Mouse (Mus musculus): ENCODE results near the gene Myo1d. TPM values are rescaled to one million over a fixed set of nuclear protein-coding genes. Genes with fewer than 3 reads are reported as not detected.

Gene Myo1d
- polyA plus RNA-seq, 1 experiment = not detected

- H3K27ac ChIP-seq (ENCODE audit: insufficient read depth, low read depth, low read length) = peak overlapping the region; percentile 79
- TF ChIP-seq CTCF (IDR thresholded peaks at IDR 0.05; ENCODE audit: insufficient read depth, low read depth, low read length) (no peak), POLR2A (IDR thresholded peaks at IDR 0.05; ENCODE audit: insufficient read depth, low read depth, low read length) (no peak)
- peaks cover 61% of the 10 kb centered on the region for H3K4me1 ChIP-seq (ENCODE audit: control insufficient read depth, insufficient read depth, low read length)
- WGBS = 90% methylated on average over 6 of the region's 6 CpGs
- no peak overlapping the region for H3K4me3 ChIP-seq (ENCODE audit: insufficient read depth, low read depth, low read length)
Measured at GRCm38 (mm10) chr11:80507791-80508190, 272.0 kb downstream of the Myo1d start.

GRCm38 (mm10) chr11:80506483-80506882 is 273.3 kb downstream of the Myo1d start:
- no peak overlapping the region for H3K4me3 ChIP-seq (ENCODE audit: insufficient read depth, low read depth, low read length)
- TF ChIP-seq CTCF (IDR thresholded peaks at IDR 0.05; ENCODE audit: insufficient read depth, low read depth, low read length) (no peak), POLR2A (IDR thresholded peaks at IDR 0.05; ENCODE audit: insufficient read depth, low read depth, low read length) (no peak)
- peak overlapping the region; percentile 33; the same call in 1 of the 2 replicates for H3K27ac ChIP-seq (ENCODE audit: insufficient read depth, low read depth, low read length)
- H3K4me1 ChIP-seq (ENCODE audit: control insufficient read depth, insufficient read depth, low read length) = peaks cover 58% of the 10 kb centered on the region

GRCm38 (mm10) chr11:80505581-80505980 is 274.2 kb downstream of the Myo1d start:
- no peak overlapping the region for H3K4me3 ChIP-seq (ENCODE audit: insufficient read depth, low read depth, low read length)
- H3K4me1 ChIP-seq (ENCODE audit: control insufficient read depth, insufficient read depth, low read length) = peaks cover 62% of the 10 kb centered on the region
- 82% methylated on average over 3 of the region's 3 CpGs for WGBS
- peak overlapping the region; percentile 99 for H3K27ac ChIP-seq (ENCODE audit: insufficient read depth, low read depth, low read length)
- TF ChIP-seq POLR2A (IDR thresholded peaks at IDR 0.05; ENCODE audit: insufficient read depth, low read depth, low read length) (no peak), CTCF (IDR thresholded peaks at IDR 0.05; ENCODE audit: insufficient read depth, low read depth, low read length) (no peak)

- 34% methylated on average over 6 of the region's 6 CpGs for WGBS
- peaks cover 61% of the 10 kb centered on the region for H3K4me1 ChIP-seq (ENCODE audit: control insufficient read depth, insufficient read depth, low read length)
Measured at GRCm38 (mm10) chr11:80504519-80505385, 275.1 kb downstream of the Myo1d start.

DNA sequence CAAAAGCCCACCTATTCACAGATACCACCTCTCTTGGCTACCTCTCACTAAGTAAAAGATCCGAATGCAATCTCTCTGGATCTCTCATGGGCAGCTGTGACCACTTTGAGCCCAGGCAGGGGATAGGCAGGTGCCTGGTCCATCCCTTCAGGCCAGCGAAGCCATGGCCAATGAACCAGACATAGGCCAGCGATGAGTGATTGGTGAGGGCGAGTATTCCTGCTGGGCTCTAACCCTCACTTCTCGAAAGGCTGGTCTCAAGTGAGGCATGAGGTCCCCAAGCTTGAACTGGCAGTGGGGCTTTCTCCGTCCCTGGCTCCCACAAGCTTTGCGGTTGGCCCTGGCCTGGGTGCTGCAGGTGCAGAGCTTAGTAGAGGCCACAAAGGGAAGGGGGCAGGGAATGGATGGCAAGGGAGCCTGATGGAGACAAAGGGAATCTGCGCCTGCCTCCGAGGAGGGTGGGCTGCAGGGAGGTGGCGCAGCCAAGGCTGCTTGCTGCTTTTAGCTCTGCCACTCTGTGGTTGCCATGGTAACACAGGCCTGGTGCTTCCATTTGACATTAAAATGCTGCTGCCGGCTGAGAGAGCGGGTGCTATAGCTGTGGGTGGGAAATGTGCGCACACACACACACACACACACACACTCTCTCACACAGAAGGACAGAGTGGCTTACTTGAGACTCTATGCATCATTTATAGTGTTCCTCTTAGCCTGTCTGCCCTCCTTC is 275.9 kb downstream of the Myo1d start:
- peaks cover 65% of the 10 kb centered on the region for H3K4me1 ChIP-seq (ENCODE audit: control insufficient read depth, insufficient read depth, low read length)
- TF ChIP-seq CTCF (IDR thresholded peaks at IDR 0.05; ENCODE audit: insufficient read depth, low read depth, low read length) = no peak
- peak; percentile 59; the same call in 1 of the 2 replicates for TF ChIP-seq POLR2A (IDR thresholded peaks at IDR 0.05; ENCODE audit: insufficient read depth, low read depth, low read length)
- H3K4me3 ChIP-seq (ENCODE audit: insufficient read depth, low read depth, low read length) = no peak overlapping the region
- H3K27ac ChIP-seq (ENCODE audit: insufficient read depth, low read depth, low read length) = peak overlapping the region; percentile 99
- 19% methylated on average over 13 of the region's 13 CpGs for WGBS

More at GRCm38 (mm10) chr11:80504519-80505385, 275.1 kb downstream of the Myo1d start:
- Histone ChIP-seq H3K4me3 (ENCODE audit: insufficient read depth, low read depth, low read length) (no peak overlapping the region), H3K27ac (ENCODE audit: insufficient read depth, low read depth, low read length) (peak overlapping the region; percentile 99)
- TF ChIP-seq CTCF (IDR thresholded peaks at IDR 0.05; ENCODE audit: insufficient read depth, low read depth, low read length) (no peak), POLR2A (IDR thresholded peaks at IDR 0.05; ENCODE audit: insufficient read depth, low read depth, low read length) (no peak)

GRCm38 (mm10) chr11:80503281-80503680 is 276.5 kb downstream of the Myo1d start:
- Histone ChIP-seq H3K4me1 (ENCODE audit: control insufficient read depth, insufficient read depth, low read length) (peaks cover 64% of the 10 kb centered on the region), H3K4me3 (ENCODE audit: insufficient read depth, low read depth, low read length) (no peak overlapping the region), H3K27ac (ENCODE audit: insufficient read depth, low read depth, low read length) (peak overlapping the region; percentile 99)
- TF ChIP-seq POLR2A (IDR thresholded peaks at IDR 0.05; ENCODE audit: insufficient read depth, low read depth, low read length) (no peak), CTCF (IDR thresholded peaks at IDR 0.05; ENCODE audit: insufficient read depth, low read depth, low read length) (no peak)
- WGBS = 61% methylated on average over 6 of the region's 6 CpGs

DNA sequence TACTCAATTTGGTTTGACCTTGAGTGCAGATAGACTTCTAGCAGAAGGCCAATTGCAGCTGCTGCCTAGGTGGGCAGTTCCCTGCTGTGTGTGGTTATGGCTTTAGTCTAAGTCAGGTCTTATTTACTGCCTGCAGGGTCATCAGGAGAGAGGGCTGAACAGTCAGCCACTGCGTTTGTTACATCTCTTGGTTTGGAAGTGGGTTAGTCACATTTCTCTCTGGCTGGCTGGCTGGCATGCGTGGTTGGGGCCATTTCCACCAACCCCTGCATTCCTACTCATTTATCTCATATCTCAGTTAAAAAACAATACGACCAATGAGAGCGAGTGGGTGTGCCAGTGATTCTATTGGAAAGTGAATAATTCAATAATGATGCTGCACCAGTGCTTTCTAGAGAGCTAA is 280.3 kb downstream of the Myo1d start:
- H3K4me3 ChIP-seq (ENCODE audit: insufficient read depth, low read depth, low read length) = no peak overlapping the region
- no peak for TF ChIP-seq POLR2A (IDR thresholded peaks at IDR 0.05; ENCODE audit: insufficient read depth, low read depth, low read length)
- TF ChIP-seq CTCF (IDR thresholded peaks at IDR 0.05; ENCODE audit: insufficient read depth, low read depth, low read length) = no peak
- WGBS = 27% methylated on average over 4 of the region's 4 CpGs
- H3K4me1 ChIP-seq (ENCODE audit: control insufficient read depth, insufficient read depth, low read length) = peaks cover 61% of the 10 kb centered on the region
- H3K27ac ChIP-seq (ENCODE audit: insufficient read depth, low read depth, low read length) = peak overlapping the region; percentile 90

DNA sequence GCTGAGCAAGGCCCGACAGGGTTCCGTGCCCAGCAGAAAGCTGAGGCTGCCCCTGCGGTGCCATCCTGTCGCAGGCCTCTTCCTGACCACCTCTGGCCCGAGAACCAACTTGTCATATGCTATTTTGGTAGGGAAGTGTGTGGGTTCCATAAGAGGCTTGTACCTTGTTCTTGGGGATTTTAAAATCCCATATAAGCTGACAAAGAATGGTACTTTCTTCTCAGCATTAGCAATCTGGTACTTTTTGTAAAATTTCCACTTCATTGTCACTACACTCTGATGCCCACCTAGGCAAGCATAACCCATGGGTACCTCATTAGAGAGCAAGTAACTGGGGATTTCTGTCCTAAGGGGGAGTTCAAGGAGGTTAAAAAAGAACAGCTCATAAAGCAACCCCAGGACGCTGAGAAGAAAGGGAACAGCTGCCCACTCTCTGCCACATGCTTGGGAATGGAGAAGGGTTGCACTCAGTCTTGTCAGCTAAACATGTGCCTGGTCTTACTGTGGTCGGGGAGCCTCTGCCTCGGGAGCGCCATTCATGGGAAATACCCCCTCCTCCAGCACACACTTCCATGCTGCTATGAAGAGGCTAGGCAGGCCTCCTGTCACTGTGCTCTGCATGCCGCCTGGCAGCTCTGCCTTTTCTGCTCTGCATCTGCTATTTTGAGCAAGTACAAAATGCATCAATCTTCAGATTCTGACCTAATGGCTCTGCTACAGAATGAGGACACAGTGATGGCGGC is 281.3 kb downstream of the Myo1d start:
- Histone ChIP-seq H3K4me3 (ENCODE audit: insufficient read depth, low read depth, low read length) (no peak overlapping the region), H3K4me1 (ENCODE audit: control insufficient read depth, insufficient read depth, low read length) (peaks cover 58% of the 10 kb centered on the region), H3K27ac (ENCODE audit: insufficient read depth, low read depth, low read length) (peak overlapping the region; percentile 90)
- 39% methylated on average over 11 of the region's 11 CpGs for WGBS
- TF ChIP-seq POLR2A (IDR thresholded peaks at IDR 0.05; ENCODE audit: insufficient read depth, low read depth, low read length) (no peak), CTCF (IDR thresholded peaks at IDR 0.05; ENCODE audit: insufficient read depth, low read depth, low read length) (no peak)
